Mouse (Mus musculus): ENCODE data around the gene Txk. TPM values are rescaled to one million over a fixed set of nuclear protein-coding genes. Genes with fewer than 3 reads are reported as not detected.

Gene Txk
- total RNA-seq, 2 experiments from 2014 or later = 0.29 TPM; not detected in 1

GRCm38 (mm10) chr5:72696491-72696890 lies 56.1 kb downstream of the Txk start:
- DNase-seq (ENCODE audit: low spot score in 2 of 2) = no peak

- DNase-seq (ENCODE audit: low spot score in 2 of 2) = no peak
These were observed 57.9 kb downstream of the Txk start for GRCm38 (mm10) chr5:72694684-72695083.

GRCm38 (mm10) chr5:72690516-72690915 lies 62.1 kb downstream of the Txk start:
- no peak for DNase-seq (ENCODE audit: low spot score in 2 of 2)

- DNase-seq (ENCODE audit: low spot score in 2 of 2) = no peak
These were observed 63.0 kb downstream of the Txk start for GRCm38 (mm10) chr5:72689556-72689955.

GRCm38 (mm10) chr5:72681451-72681850 lies 71.1 kb downstream of the Txk start:
- no peak for DNase-seq (ENCODE audit: low spot score in 2 of 2)

GRCm38 (mm10) chr5:72674994-72675542 lies 77.5 kb downstream of the Txk start:
- no peak for DNase-seq (ENCODE audit: low spot score in 2 of 2)

- no peak for DNase-seq (ENCODE audit: low spot score in 2 of 2)
These were observed 81.4 kb downstream of the Txk start for GRCm38 (mm10) chr5:72671017-72671699.

- no peak for DNase-seq (ENCODE audit: low spot score in 2 of 2)
These were observed 84.2 kb downstream of the Txk start for GRCm38 (mm10) chr5:72668351-72668750.

- DNase-seq (ENCODE audit: low spot score in 2 of 2) = no peak
These were observed 86.1 kb downstream of the Txk start for GRCm38 (mm10) chr5:72666428-72666827.

- peak; percentile 48 to 53 for DNase-seq (ENCODE audit: low spot score in 2 of 2)
These were observed 87.3 kb downstream of the Txk start for GRCm38 (mm10) chr5:72665281-72665680.

GRCm38 (mm10) chr5:72664854-72665253 lies 87.7 kb downstream of the Txk start:
- DNase-seq (ENCODE audit: low spot score in 2 of 2) = no peak

- DNase-seq (ENCODE audit: low spot score in 2 of 2) = no peak
These were observed 88.5 kb downstream of the Txk start for GRCm38 (mm10) chr5:72664126-72664525.

GRCm38 (mm10) chr5:72661051-72661781 lies 91.4 kb downstream of the Txk start:
- DNase-seq (ENCODE audit: low spot score in 2 of 2) = no peak

- DNase-seq (ENCODE audit: low spot score in 2 of 2) = no peak
These were observed 94.2 kb downstream of the Txk start for GRCm38 (mm10) chr5:72658375-72658774.

GRCm38 (mm10) chr5:72656270-72656791 lies 96.2 kb downstream of the Txk start:
- DNase-seq (ENCODE audit: low spot score in 2 of 2) = no peak

- DNase-seq (ENCODE audit: low spot score in 2 of 2) = no peak
These were observed 99.4 kb downstream of the Txk start for GRCm38 (mm10) chr5:72653068-72653674.

- DNase-seq (ENCODE audit: low spot score in 2 of 2) = peak in 1 of 2 experiments; percentile 7
These were observed 103.4 kb downstream of the Txk start for GRCm38 (mm10) chr5:72648987-72649735.

- DNase-seq (ENCODE audit: low spot score in 2 of 2) = no peak
These were observed 104.5 kb downstream of the Txk start for GRCm38 (mm10) chr5:72647958-72648595.

- DNase-seq (ENCODE audit: low spot score in 2 of 2) = peak; percentile 54 to 58
These were observed 105.1 kb downstream of the Txk start, which contains the start of gene Nipal1 for GRCm38 (mm10) chr5:72647418-72647907. Nipal1 (plus strand) TSS chr5:72647795.

GRCm38 (mm10) chr5:72646996-72647395 lies 105.6 kb downstream of the Txk start:
- no peak for DNase-seq (ENCODE audit: low spot score in 2 of 2)

Measured in adrenal gland, adult 18-20 months (tissue).